Mouse (Mus musculus) frontal cortex, postnatal 14 days (tissue): ENCODE results near the gene Hvcn1.

Experiments
- DNase-seq, 2 experiments: peaks; one replicate each; pipeline ENCODE4 v3.0.0; 2022; ENCODE audit warnings: low spot score in 2 of 2

Hvcn1 gene

GRCm38 (mm10) chr5:122267136-122267535 lies 60.5 kb downstream of the Hvcn1 start:
- DNase-seq: no peak

GRCm38 (mm10) chr5:122267899-122268298 lies 61.3 kb downstream of the Hvcn1 start:
- peak in 1 of 2 experiments; percentile 73 for DNase-seq

- no peak for DNase-seq
Observed at GRCm38 (mm10) chr5:122268858-122269604, 62.4 kb downstream of the Hvcn1 start.

- DNase-seq: no peak
Observed at GRCm38 (mm10) chr5:122272821-122273220, 66.2 kb downstream of the Hvcn1 start.

- no peak for DNase-seq
Observed at GRCm38 (mm10) chr5:122274785-122275184, 68.2 kb downstream of the Hvcn1 start.

- no peak for DNase-seq
Observed at GRCm38 (mm10) chr5:122278946-122279345, 72.3 kb downstream of the Hvcn1 start.

- no peak for DNase-seq
Observed at GRCm38 (mm10) chr5:122279799-122280421, 73.3 kb downstream of the Hvcn1 start.

- DNase-seq: no peak
Observed at GRCm38 (mm10) chr5:122280422-122280826, 73.8 kb downstream of the Hvcn1 start.

GRCm38 (mm10) chr5:122280827-122281462 lies 74.3 kb downstream of the Hvcn1 start:
- DNase-seq: no peak

- no peak for DNase-seq
Observed at GRCm38 (mm10) chr5:122283828-122284182, 77.2 kb downstream of the Hvcn1 start.

GRCm38 (mm10) chr5:122284183-122285028 lies 77.8 kb downstream of the Hvcn1 start, which contains the start of gene Pptc7:
Gene Pptc7 (plus strand): TSS chr5:122284365.
- peak; percentile 77 to 78 for DNase-seq

- DNase-seq: peak in 1 of 2 experiments; percentile 38
Observed at GRCm38 (mm10) chr5:122285029-122285766, 78.6 kb downstream of the Hvcn1 start.

GRCm38 (mm10) chr5:122285767-122286150 lies 79.2 kb downstream of the Hvcn1 start:
- no peak for DNase-seq

GRCm38 (mm10) chr5:122286191-122286590 lies 79.6 kb downstream of the Hvcn1 start:
- no peak for DNase-seq

GRCm38 (mm10) chr5:122287026-122287425 lies 80.4 kb downstream of the Hvcn1 start:
- DNase-seq: no peak

GRCm38 (mm10) chr5:122288147-122288811 lies 81.7 kb downstream of the Hvcn1 start:
- DNase-seq: no peak

- no peak for DNase-seq
Observed at GRCm38 (mm10) chr5:122291149-122291548, 84.5 kb downstream of the Hvcn1 start.
